Mouse (Mus musculus) midbrain, postnatal 0 days (tissue): ENCODE data around the gene Epb41l3. TPM values are rescaled to one million over a fixed set of nuclear protein-coding genes. Genes with fewer than 3 reads are reported as not detected.

Experiments
- ATAC-seq: fragments of 200-750 bp; cut with Nextera tagmentation; 2 replicates; pipeline ENCODE4 v1.8.0; 2017; ENCODE audit warnings: moderate number of reproducible peaks, mild to moderate bottlenecking, moderate TSS enrichment, moderate library complexity; ENCODE audit not compliant: low FRiP score
- DNase-seq: peaks from one replicate; pipeline ENCODE4 v3.0.0-alpha.2; 2015; ENCODE audit warnings: low spot score
- H3K27ac ChIP-seq: fragments of 300-500 bp; sonication (generic); 2 replicates; pipeline ENCODE4 v1.5.1; 2014; ENCODE audit warnings: low read depth, mild to moderate bottlenecking, low read length, mixed read lengths
- H3K27me3 ChIP-seq: fragments of 300-500 bp; sonication (generic); 2 replicates; pipeline ENCODE4 v1.6.1; 2014; ENCODE audit warnings: low read length, control low read depth, mixed read lengths; ENCODE audit not compliant: insufficient read depth
- H3K36me3 ChIP-seq: fragments of 300-500 bp; sonication (generic); 2 replicates; pipeline ENCODE4 v1.6.1; 2014; ENCODE audit warnings: low read length, control low read depth, mixed read lengths; ENCODE audit not compliant: insufficient read depth
- H3K4me1 ChIP-seq: fragments of 300-500 bp; sonication (generic); 2 replicates; pipeline ENCODE4 v1.6.1; 2014; ENCODE audit warnings: mild to moderate bottlenecking, control low read depth, antibody characterized with exemption, low read length, mixed read lengths; ENCODE audit not compliant: insufficient read depth
- H3K4me2 ChIP-seq: fragments of 300-500 bp; sonication (generic); 2 replicates; pipeline ENCODE4 v1.6.1; 2014; ENCODE audit warnings: low read depth, mild to moderate bottlenecking, low read length, mixed read lengths; ENCODE audit not compliant: poor library complexity, severe bottlenecking
- H3K4me3 ChIP-seq: fragments of 300-500 bp; sonication (generic); 2 replicates; pipeline ENCODE4 v1.5.1; 2014; ENCODE audit warnings: low read depth, mild to moderate bottlenecking, low read length, moderate library complexity
- H3K9ac ChIP-seq: fragments of 300-500 bp; sonication (generic); replicated peaks from 2 replicates; pipeline ENCODE4 v1.6.1; 2014; ENCODE audit warnings: mild to moderate bottlenecking, low read length, moderate library complexity, mixed read lengths; ENCODE audit not compliant: poor library complexity, severe bottlenecking
- H3K9me3 ChIP-seq: fragments of 300-500 bp; sonication (generic); 2 replicates; pipeline ENCODE4 v1.6.1; 2016; ENCODE audit warnings: low read length, control low read depth
- CTCF ChIP-seq: IDR thresholded peaks from 2 replicates; pipeline ENCODE4 v1.5.1; 2016; ENCODE audit warnings: antibody characterized with exemption, mild to moderate bottlenecking
- WGBS: fragments of 180-500 bp; shearing (Covaris S2); extraction: QIAGEN DNeasy Blood & Tissue Kit; methylation state at CpG from one replicate; pipeline ENCODE4 v1.1.7; 2014; 5-methylcytosine and 5-hydroxymethylcytosine counted together
- polyA plus RNA-seq: library from polyadenylated mRNA; unstranded; fragments of >200 nt; fragmentation: Nextera tagmentation; extraction: Ambion mirVana; gene quantifications from 2 replicates; pipeline ENCODE4 v1.2.1, GENCODE M21; 2015
- total RNA-seq: library from RNA; depleted of rRNA; stranded (reverse); fragments of >200 nt; gene quantifications from 2 replicates; pipeline ENCODE4 v1.2.3, GENCODE M21; 2014

Gene Epb41l3
- total and polyA plus RNA-seq, 2 experiments from 2014 or later = 72.1 to 102 TPM

DNA sequence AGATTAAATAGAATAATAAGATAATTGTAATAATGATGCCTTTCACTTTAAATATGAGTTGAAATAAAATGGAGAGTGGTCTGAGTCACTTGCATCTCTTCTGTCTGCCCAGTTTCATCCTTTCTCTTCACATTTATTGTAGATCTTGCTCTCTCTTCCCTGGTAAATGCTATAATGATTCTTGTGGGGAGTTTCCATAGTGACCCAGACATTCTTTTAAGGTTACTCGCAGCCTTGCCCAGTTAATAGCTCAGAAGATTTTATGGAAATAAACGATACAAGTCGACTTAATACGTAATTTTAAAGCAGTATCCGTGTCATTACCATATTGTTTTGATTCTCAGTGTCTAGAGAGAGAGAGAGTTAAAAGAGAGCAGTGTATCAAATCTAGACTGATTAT is 154.0 kb downstream of the Epb41l3 start:
- no peak for ATAC-seq
- Histone ChIP-seq H3K4me1 (peaks cover 6% of the 10 kb centered on the region; the same call in 1 of the 2 replicates), H3K9ac (no peak overlapping the region), H3K4me3 (no peak overlapping the region), H3K9me3 (no peaks in the 10 kb centered on the region), H3K36me3 (no peaks in the 10 kb centered on the region), H3K4me2 (no peak overlapping the region), H3K27ac (peak overlapping the region; percentile 19; the same call in 1 of the 2 replicates), H3K27me3 (no peaks in the 10 kb centered on the region)
- 47% methylated on average over 5 of the region's 5 CpGs for WGBS
- DNase-seq = no peak
- no peak for TF ChIP-seq CTCF

DNA sequence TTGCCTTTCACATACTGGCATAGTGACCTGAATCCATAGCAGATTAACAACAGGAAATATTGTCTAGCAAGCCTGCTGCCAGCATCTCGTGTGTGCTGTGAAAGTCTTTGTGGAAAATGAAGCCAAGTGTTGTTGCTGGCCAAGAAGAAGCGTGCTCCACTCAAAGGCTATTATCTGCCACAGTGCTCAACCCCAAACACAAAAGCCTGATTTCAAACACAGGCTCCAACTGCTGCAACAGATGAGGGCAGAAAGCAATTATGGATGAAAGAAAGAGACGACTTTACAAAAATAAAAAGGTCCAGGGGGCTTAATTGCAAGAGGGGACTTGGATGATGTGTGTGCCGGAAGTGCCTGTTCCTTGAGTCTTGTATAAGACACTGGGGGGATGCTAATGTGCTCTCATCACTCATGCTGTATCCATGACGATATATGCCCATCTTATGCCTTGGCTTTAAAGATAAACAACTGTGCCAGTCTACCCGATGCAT is 154.7 kb downstream of the Epb41l3 start:
- Histone ChIP-seq H3K4me1 (peaks cover 6% of the 10 kb centered on the region; the same call in 1 of the 2 replicates), H3K27me3 (no peaks in the 10 kb centered on the region), H3K4me2 (no peak overlapping the region), H3K4me3 (no peak overlapping the region), H3K36me3 (no peaks in the 10 kb centered on the region), H3K9me3 (no peaks in the 10 kb centered on the region), H3K27ac (peak overlapping the region; percentile 19; the same call in 1 of the 2 replicates), H3K9ac (no peak overlapping the region)
- TF ChIP-seq CTCF = no peak
- 12% methylated on average over 6 of the region's 6 CpGs for WGBS
- ATAC-seq (peak; percentile 60; the same call in 1 of the 2 replicates), DNase-seq (peak; percentile 75)

DNA sequence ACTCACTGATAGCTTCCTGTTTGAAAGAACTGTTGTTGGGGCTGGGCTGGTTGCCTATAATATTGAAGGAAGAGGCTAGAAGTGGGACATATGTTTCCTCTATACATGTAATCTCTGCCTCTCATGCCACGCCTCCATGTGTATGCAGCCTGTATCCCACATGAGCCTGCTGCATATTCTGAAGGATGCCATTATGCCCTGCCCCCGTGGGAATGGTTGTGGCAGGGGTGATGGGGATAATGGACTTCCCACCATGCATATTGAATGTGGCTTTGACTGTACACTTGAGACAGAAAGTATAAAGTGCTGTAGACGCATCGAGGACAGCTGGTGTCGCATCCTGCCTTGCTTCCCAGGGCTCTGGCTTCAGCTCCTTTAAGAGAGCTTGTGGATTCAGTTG is 155.9 kb downstream of the Epb41l3 start:
- no peak overlapping the region for H3K4me3 ChIP-seq
- no peaks in the 10 kb centered on the region for H3K9me3 ChIP-seq
- no peaks in the 10 kb centered on the region for H3K36me3 ChIP-seq
- 55% methylated on average over 5 of the region's 5 CpGs for WGBS
- no peak for DNase-seq
- no peaks in the 10 kb centered on the region for H3K27me3 ChIP-seq
- peaks cover 6% of the 10 kb centered on the region; the same call in 1 of the 2 replicates for H3K4me1 ChIP-seq
- no peak overlapping the region for H3K27ac ChIP-seq
- H3K4me2 ChIP-seq = no peak overlapping the region
- no peak for TF ChIP-seq CTCF
- no peak for ATAC-seq
- H3K9ac ChIP-seq = no peak overlapping the region

DNA sequence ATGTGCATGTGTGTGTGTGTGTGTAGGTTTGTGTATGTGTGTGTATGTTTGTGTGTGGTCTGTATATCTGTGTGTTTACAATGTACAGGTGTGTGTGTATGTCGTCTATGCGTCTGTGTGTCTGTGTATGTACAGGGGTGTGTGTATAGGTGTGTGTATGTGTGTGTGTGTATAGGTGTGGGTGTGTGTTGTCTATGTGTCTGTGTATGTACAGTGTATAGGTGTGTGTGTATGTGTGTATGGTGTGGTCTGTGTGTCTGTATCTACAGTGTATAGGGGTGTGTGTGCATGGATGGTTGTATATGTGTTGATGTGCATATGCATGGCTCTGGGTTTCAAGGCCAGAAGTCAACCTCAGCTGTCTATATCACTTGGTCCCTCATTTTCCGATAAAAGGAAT is 161.7 kb downstream of the Epb41l3 start:
- Histone ChIP-seq H3K9me3 (no peaks in the 10 kb centered on the region), H3K36me3 (0 out of 2 replicates have a peak, but pooled peaks cover 3% of the 10 kb centered on the region), H3K27ac (no peak overlapping the region), H3K9ac (no peak overlapping the region), H3K27me3 (no peaks in the 10 kb centered on the region), H3K4me3 (no peak overlapping the region), H3K4me2 (no peak overlapping the region), H3K4me1 (no peaks in the 10 kb centered on the region)
- no peak for TF ChIP-seq CTCF
- no peak for DNase-seq
- 96% methylated on average over 3 of the region's 3 CpGs for WGBS
- ATAC-seq = no peak

DNA sequence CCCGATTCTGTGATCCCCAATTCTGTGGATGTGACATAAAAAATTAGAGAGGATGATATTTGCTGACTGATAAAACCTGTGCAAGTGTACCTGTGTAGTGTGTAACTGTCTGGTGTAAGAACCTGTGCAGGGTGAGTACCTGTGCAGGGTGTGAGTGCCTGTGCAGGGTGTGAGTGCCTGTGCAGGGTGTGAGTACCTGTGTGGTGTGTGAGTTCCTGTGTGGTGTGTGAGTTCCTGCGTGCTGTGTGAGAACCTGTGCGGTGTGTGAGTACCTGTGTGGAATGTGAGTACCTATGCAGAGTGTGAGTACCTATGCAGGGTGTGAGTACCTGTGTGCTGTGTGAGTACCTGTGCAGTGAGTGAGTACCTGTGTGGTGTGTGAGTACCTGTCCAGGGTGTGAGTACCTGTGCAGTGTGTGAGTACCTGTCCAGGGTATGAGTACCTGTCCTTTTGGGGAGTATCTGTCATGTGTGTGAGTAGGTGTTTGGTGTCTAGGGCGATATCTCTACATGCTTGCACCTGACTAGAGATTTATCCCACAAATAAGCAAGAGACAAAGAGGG is 163.4 kb downstream of the Epb41l3 start:
- Histone ChIP-seq H3K4me2 (no peak overlapping the region), H3K4me3 (no peak overlapping the region), H3K27me3 (no peaks in the 10 kb centered on the region), H3K36me3 (peaks cover 6% of the 10 kb centered on the region; the same call in 1 of the 2 replicates), H3K9me3 (no peaks in the 10 kb centered on the region), H3K27ac (no peak overlapping the region), H3K9ac (no peak overlapping the region), H3K4me1 (no peaks in the 10 kb centered on the region)
- WGBS = 96% methylated on average over 4 of the region's 4 CpGs
- ATAC-seq = no peak
- DNase-seq = no peak
- TF ChIP-seq CTCF = no peak

DNA sequence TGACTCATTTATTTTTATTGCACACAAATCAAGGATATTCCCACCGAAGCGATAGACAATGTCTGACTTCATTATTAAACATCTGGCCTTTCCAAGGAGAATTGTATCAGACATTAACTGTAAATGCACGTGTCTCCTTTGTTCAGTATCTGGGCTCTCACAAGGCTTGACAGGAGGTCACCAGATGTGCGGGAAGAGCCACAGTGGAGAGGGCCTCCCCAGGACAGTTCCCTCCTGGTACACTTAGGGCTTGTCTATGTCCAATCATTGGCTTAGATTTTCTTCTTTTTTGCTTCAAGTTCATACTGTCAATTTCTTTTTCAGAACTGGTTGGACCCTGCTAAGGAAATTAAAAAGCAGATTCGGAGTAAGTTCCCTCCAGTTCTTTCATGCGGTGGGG is 163.9 kb downstream of the Epb41l3 start:
- no peaks in the 10 kb centered on the region for H3K27me3 ChIP-seq
- no peak for TF ChIP-seq CTCF
- H3K36me3 ChIP-seq = peaks cover 6% of the 10 kb centered on the region; the same call in 1 of the 2 replicates
- DNase-seq (no peak), ATAC-seq (no peak)
- H3K9ac ChIP-seq = no peak overlapping the region
- H3K4me1 ChIP-seq = no peaks in the 10 kb centered on the region
- H3K4me2 ChIP-seq = no peak overlapping the region
- no peak overlapping the region for H3K4me3 ChIP-seq
- no peak overlapping the region for H3K27ac ChIP-seq
- WGBS = 89% methylated on average over 6 of the region's 6 CpGs
- no peaks in the 10 kb centered on the region for H3K9me3 ChIP-seq
